Mouse (Mus musculus) embryonic facial prominence, embryonic 14.5 days (tissue): Measurements from ENCODE around the gene Cd207. TPM values are rescaled to one million over a fixed set of nuclear protein-coding genes. Genes with fewer than 3 reads are reported as not detected.

Experiments used
- ATAC-seq: fragments of 200-750 bp; cut with Nextera tagmentation; 2 replicates; pipeline ENCODE4 v1.8.0; 2017; ENCODE audit warnings: low read depth, moderate number of reproducible peaks, moderate TSS enrichment
- DNase-seq: peaks from one replicate; pipeline ENCODE4 v3.0.0-alpha.2; 2015; ENCODE audit warnings: low spot score
- H3K27ac ChIP-seq: fragments of 300-500 bp; sonication (generic); replicated peaks from 2 replicates; pipeline ENCODE4 v1.5.1; 2014; ENCODE audit warnings: low read depth, mild to moderate bottlenecking, low read length, moderate library complexity
- H3K27me3 ChIP-seq: fragments of 300-500 bp; sonication (generic); replicated peaks from 2 replicates; pipeline ENCODE4 v1.6.1; 2014; ENCODE audit warnings: low read length; ENCODE audit not compliant: control insufficient read depth, insufficient read depth
- H3K36me3 ChIP-seq: fragments of 300-500 bp; sonication (generic); 2 replicates; pipeline ENCODE4 v1.6.1; 2014; ENCODE audit warnings: low read length, mixed read lengths; ENCODE audit not compliant: control insufficient read depth, insufficient read depth
- H3K4me1 ChIP-seq: fragments of 300-500 bp; sonication (generic); 2 replicates; pipeline ENCODE4 v1.6.1; 2014; ENCODE audit warnings: antibody characterized with exemption, low read length; ENCODE audit not compliant: control insufficient read depth, insufficient read depth
- H3K4me2 ChIP-seq: fragments of 300-500 bp; sonication (generic); 2 replicates; pipeline ENCODE4 v1.6.1; 2014; ENCODE audit warnings: low read depth, mild to moderate bottlenecking, low read length, moderate library complexity, mixed read lengths
- H3K4me3 ChIP-seq: fragments of 300-500 bp; sonication (generic); 2 replicates; pipeline ENCODE4 v1.5.1; 2014; ENCODE audit warnings: low read depth, mild to moderate bottlenecking, low read length
- H3K9ac ChIP-seq: fragments of 300-500 bp; sonication (generic); 2 replicates; pipeline ENCODE4 v1.6.1; 2014; ENCODE audit warnings: low read depth, mild to moderate bottlenecking, low read length, moderate library complexity, mixed read lengths
- H3K9me3 ChIP-seq: fragments of 300-500 bp; sonication (generic); 2 replicates; pipeline ENCODE4 v1.6.1; 2016; ENCODE audit warnings: low read length; ENCODE audit not compliant: control insufficient read depth
- WGBS: fragments of 180-500 bp; shearing (Covaris S2); extraction: QIAGEN DNeasy Blood & Tissue Kit; methylation state at CpG from one replicate; pipeline ENCODE4 v1.1.7; 2014; 5-methylcytosine and 5-hydroxymethylcytosine counted together
- polyA plus RNA-seq: library from polyadenylated mRNA; unstranded; fragments of >200 nt; fragmentation: Nextera tagmentation; extraction: Ambion mirVana; gene quantifications from 2 replicates; pipeline ENCODE4 v1.2.1, GENCODE M21; 2014

The Cd207 gene
- polyA plus RNA-seq, 1 experiment from 2014 or later, result not detected

DNA sequence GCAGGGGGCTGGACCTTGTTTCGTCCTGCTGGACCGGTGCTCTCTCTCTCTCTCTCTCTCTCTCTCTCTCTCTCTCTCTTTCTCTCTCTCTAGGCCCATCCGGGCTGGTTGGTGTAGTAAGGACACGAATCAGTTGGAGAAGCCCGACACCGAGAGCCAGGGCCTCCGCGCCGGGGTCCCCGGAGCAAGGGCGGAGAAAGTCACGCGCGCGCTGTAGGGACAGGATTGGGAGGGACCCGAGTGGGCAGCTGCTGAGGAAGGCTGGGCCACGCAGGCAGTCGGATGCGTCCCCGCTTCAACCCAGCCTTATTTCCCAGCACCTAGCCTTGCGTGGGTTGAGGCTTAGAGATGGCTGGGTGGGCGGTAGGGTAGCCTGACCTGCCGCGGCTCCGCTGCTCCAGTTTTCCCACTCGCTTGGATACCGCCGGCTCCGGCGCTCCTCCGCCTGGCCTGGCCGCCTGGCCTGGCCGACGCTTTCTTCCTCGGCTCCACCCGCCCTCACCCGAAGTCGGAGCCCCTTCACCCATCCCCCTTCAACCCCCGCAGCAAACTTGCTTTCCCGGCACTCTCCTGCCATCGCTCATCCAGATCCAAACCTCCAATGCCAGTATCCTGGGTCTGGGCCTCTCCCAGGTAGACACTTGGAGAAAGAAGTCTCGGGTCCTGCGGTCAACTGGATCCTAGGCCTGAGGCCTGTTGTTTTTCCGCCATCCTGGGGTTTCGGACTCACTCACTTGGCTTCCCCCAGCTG lies 34.2 kb upstream of the Cd207 start:
- Histone ChIP-seq H3K4me3 (peak overlapping the region; percentile 42), H3K4me2 (peak overlapping the region; percentile 63), H3K27me3 (peaks cover 100% of the 10 kb centered on the region), H3K27ac (no peak overlapping the region), H3K4me1 (peaks cover 14% of the 10 kb centered on the region; the same call in 1 of the 2 replicates), H3K9me3 (no peaks in the 10 kb centered on the region), H3K36me3 (no peaks in the 10 kb centered on the region), H3K9ac (peak overlapping the region; percentile 10; the same call in 1 of the 2 replicates)
- 1% methylated on average over 34 of the region's 45 CpGs for WGBS
- no peak for DNase-seq
- no peak for ATAC-seq

DNA sequence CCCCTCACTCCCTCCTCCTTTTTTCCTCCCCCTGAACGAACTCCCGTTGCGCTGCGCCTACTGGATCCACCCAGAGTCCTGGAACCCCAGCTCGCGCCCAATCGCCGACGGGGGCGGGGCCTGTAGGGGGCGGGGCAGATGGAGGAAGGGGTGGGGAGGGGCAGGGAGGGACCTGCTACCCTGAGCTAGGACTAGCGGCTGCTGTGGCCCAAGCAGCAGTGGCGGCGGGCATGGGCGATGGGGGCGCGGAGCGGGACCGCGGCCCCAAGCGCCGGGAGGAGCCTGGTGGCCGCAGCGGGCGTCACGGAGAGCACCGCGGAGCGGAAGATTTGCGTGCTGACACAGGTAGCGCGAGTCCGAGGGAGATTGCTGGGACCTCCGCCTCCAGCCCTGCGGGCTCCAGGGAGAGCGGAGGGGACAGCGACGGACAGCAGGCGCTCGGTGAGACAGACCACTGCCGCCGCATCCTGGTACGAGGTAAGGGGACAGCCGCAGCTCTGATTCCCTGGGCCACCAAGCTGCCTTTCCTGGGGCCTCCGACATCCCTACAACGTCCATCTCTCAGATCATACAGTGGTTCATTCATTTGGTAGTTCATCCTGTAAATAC lies 33.5 kb upstream of the Cd207 start, which contains the start of gene Vax2:
Gene Vax2, plus strand, starts transcription at position 198 of the 609 bp plus-strand sequence.
- peak; percentile 87 for DNase-seq
- H3K27ac ChIP-seq, result no peak within 1 kb of the TSS
- H3K4me1 ChIP-seq, result peaks cover 14% of the 10 kb centered on the region; the same call in 1 of the 2 replicates
- H3K9me3 ChIP-seq, result no peaks in the 10 kb centered on the region
- H3K36me3 ChIP-seq, result no peaks in the 10 kb centered on the region
- ATAC-seq, result peak; percentile 88
- peak within 1 kb of the TSS; percentile 63 for H3K4me2 ChIP-seq
- peak within 1 kb of the TSS; percentile 42 for H3K4me3 ChIP-seq
- peaks cover 100% of the 10 kb centered on the region for H3K27me3 ChIP-seq
- WGBS, result 0% methylated on average over 23 of the region's 46 CpGs
- peak within 1 kb of the TSS; percentile 10; the same call in 1 of the 2 replicates for H3K9ac ChIP-seq

DNA sequence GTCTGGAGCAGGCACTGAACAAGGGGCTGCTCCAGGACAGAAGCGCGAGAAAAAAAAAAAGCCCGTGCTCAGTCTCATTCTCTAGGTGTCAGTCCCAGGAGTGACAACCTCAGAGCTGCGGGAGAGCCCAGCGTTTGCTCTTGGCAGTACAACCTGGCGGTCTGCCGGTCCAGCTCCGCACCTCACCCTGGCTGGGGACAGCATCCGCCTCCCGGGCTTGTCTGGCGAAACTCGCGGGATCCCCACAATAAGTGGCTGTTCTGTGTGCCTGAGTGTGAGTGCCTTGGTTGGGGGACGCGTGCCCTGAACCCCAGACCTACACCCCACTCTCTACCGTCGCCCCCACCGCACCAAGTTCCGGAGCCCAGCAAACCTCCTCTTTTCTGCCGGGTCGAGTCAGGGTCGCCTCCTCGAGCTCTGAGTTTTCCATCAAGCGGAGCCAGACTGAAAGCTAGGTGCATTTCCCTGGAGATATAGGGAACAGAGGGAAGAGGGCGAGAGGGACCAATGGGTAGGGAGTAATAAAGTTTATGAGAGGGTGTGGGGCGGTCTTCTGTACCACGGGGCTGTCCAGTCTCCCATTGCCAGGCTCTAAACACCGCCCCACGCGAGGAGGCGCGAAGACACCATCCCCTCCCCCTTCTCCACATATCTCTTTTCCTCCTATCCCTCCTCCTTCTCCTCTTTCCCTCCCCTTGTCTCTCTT lies 32.9 kb upstream of the Cd207 start:
- peak overlapping the region; percentile 42 for H3K4me3 ChIP-seq
- ATAC-seq (no peak; the same call in none of the 2 replicates), DNase-seq (no peak)
- peak overlapping the region; percentile 63 for H3K4me2 ChIP-seq
- H3K27me3 ChIP-seq, result peaks cover 100% of the 10 kb centered on the region
- WGBS, result 1% methylated on average over 27 of the region's 32 CpGs
- no peaks in the 10 kb centered on the region for H3K9me3 ChIP-seq
- no peaks in the 10 kb centered on the region for H3K36me3 ChIP-seq
- H3K27ac ChIP-seq, result no peak overlapping the region
- peaks cover 14% of the 10 kb centered on the region; the same call in 1 of the 2 replicates for H3K4me1 ChIP-seq
- H3K9ac ChIP-seq, result no peak overlapping the region

DNA sequence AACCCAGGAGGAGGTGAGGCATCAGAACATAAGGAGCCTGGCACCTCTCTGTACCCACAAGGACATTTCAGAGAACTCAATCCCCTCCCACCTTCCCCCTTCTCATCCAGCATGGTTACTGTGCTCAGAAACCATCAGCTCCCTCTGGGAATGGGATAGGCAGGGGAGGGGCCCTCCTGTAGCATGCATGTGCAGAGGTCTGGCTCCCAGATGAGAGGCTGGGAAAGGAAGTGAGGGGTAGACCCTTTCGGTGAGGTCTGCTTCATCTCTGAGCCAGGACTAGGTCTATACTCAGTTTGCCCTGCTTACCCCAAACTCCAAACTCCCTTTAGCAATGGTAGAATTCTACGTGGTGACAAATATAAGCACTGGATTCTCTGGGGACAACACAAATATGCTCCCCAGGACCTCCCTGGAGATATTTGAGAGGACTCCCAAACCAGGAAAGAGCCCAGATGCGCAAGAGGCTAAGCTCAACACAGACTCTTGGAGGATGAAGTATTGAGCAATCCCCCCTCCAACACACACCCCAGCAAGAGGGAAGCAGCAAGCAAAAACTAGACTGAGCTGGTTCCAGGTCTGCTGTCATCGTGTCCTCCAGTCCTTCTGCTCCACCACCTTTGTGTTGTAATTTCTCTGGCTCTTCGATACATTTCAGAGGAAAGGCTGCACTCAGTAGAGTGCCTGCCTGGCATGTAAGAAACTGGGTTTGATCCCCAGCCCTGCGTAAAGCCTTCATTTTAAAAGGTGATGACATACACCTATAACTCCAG lies 30.3 kb upstream of the Cd207 start:
- no peaks in the 10 kb centered on the region for H3K9me3 ChIP-seq
- H3K36me3 ChIP-seq, result no peaks in the 10 kb centered on the region
- H3K9ac ChIP-seq, result no peak overlapping the region
- no peak overlapping the region for H3K27ac ChIP-seq
- no peak overlapping the region for H3K4me3 ChIP-seq
- ATAC-seq, result no peak
- peaks cover 14% of the 10 kb centered on the region; the same call in 1 of the 2 replicates for H3K4me1 ChIP-seq
- WGBS, result 7% methylated on average over 6 of the region's 6 CpGs
- no peak overlapping the region for H3K4me2 ChIP-seq
- DNase-seq, result no peak
- H3K27me3 ChIP-seq, result peaks cover 99% of the 10 kb centered on the region

DNA sequence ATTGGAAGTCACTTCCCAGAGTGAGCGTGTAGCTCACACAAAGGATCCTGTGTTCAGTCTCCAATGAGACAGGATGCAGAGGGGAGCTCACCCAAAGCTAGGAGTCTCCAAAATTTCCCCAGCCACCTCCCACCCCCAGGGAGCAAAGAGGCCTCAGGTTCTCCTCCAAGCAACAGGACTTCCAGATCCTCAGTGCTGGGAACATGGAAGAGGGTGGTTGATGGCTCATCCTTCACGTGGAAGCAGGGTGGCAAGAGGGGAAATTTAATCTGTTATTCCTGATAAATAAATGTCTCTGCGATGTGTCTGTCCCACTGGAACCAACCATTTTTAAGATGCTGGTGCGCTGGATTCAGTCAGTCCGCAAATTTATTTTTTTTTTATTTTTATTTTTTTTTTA lies 27.0 kb upstream of the Cd207 start:
- no peaks in the 10 kb centered on the region for H3K4me1 ChIP-seq
- no peak for ATAC-seq
- 19% methylated on average over 5 of the region's 5 CpGs for WGBS
- H3K9me3 ChIP-seq, result no peaks in the 10 kb centered on the region
- H3K36me3 ChIP-seq, result no peaks in the 10 kb centered on the region
- H3K9ac ChIP-seq, result no peak overlapping the region
- no peak for DNase-seq
- no peak overlapping the region for H3K4me3 ChIP-seq
- H3K27me3 ChIP-seq, result peaks cover 95% of the 10 kb centered on the region
- H3K4me2 ChIP-seq, result no peak overlapping the region
- H3K27ac ChIP-seq, result no peak overlapping the region

DNA sequence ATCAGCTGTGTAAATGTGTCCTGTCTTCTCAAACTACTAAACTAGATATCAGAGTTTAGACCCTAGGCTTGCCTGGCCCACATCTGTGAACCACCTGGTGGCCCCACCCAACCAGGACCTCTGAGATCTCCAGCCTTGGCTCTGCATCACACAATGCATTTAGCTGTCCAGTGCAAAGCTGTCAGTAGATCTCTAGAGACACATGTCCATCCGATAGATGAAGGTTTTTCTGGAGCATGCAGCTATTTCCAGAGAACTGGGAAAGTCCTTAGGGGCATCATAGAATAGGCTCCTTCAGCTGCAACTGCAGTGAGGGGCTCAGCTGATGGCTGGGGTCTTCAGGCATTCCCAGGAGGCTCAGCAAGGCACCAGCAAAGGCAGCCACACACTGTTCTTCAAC lies 26.6 kb upstream of the Cd207 start:
- no peaks in the 10 kb centered on the region for H3K4me1 ChIP-seq
- no peak overlapping the region for H3K27ac ChIP-seq
- H3K36me3 ChIP-seq, result no peaks in the 10 kb centered on the region
- H3K4me2 ChIP-seq, result no peak overlapping the region
- no peak overlapping the region for H3K4me3 ChIP-seq
- DNase-seq, result no peak
- H3K9ac ChIP-seq, result no peak overlapping the region
- H3K9me3 ChIP-seq, result no peaks in the 10 kb centered on the region
- ATAC-seq, result no peak
- 14% methylated on average over 1 of the region's 1 CpGs for WGBS
- peaks cover 95% of the 10 kb centered on the region for H3K27me3 ChIP-seq

DNA sequence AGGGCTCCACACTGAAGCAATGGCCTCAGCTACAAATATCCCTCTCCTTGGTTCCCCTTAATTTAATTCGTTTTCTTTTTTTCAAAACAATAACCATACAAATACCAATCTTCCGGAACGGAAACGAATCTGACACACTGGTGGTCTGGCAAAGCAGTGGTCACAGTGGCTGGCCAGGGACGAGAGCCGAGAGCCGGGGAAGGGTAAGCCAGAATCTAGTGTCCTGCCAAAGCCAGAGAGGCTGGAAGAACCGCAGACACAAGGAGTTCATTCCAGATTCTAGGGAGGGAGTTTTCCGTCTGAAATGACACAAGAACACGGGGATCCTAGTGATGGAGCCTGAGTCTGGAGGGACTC lies 26.0 kb upstream of the Cd207 start:
- H3K4me2 ChIP-seq, result no peak overlapping the region
- H3K4me3 ChIP-seq, result no peak overlapping the region
- H3K27me3 ChIP-seq, result peaks cover 95% of the 10 kb centered on the region
- H3K9me3 ChIP-seq, result no peaks in the 10 kb centered on the region
- DNase-seq (no peak), ATAC-seq (no peak)
- no peak overlapping the region for H3K27ac ChIP-seq
- no peaks in the 10 kb centered on the region for H3K4me1 ChIP-seq
- no peaks in the 10 kb centered on the region for H3K36me3 ChIP-seq
- 1% methylated on average over 10 of the region's 10 CpGs for WGBS
- no peak overlapping the region for H3K9ac ChIP-seq

DNA sequence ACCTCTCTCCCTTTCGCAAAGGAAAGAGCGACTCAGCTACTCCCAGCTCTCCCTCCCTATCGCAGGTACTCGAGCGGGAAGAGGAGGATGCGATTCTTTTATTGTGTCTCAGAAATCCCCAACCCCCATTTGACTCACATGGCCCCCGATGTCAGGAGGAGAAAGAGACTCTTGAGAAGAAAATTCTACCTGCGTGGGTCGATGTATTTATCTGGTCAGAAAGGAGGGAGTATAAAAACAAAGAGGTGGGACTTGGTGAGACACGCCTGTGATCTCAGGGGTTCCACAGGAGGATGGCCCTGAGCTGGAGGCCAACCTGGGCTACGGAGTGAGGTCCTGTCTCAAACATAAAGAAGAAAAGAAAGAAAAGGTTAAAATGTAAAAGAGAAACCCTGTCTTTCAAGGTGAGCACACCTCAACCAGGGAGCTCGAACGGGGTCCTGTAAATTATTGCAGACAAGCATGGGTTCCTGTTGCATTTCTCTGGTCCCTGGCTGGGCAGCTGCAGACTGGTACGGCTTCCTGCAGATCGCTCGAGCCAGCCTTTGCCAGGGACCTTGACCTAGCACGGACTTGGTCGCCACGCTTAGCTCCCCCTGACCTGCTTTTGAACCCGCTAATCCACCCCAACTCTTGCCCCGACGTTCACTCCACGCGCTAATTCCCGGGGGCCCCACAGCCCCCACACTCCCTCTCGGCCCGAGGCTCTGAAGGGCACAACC lies 25.5 kb upstream of the Cd207 start:
- Histone ChIP-seq H3K9ac (no peak overlapping the region), H3K36me3 (no peaks in the 10 kb centered on the region), H3K27me3 (peaks cover 95% of the 10 kb centered on the region), H3K4me2 (no peak overlapping the region), H3K9me3 (no peaks in the 10 kb centered on the region), H3K4me1 (no peaks in the 10 kb centered on the region), H3K27ac (no peak overlapping the region), H3K4me3 (no peak overlapping the region)
- DNase-seq (no peak), ATAC-seq (no peak)
- 5% methylated on average over 27 of the region's 27 CpGs for whole genome bisulfite sequencing
